8 mouse cellular contexts compared by ENCODE assay signal in the genomic region with DNA sequence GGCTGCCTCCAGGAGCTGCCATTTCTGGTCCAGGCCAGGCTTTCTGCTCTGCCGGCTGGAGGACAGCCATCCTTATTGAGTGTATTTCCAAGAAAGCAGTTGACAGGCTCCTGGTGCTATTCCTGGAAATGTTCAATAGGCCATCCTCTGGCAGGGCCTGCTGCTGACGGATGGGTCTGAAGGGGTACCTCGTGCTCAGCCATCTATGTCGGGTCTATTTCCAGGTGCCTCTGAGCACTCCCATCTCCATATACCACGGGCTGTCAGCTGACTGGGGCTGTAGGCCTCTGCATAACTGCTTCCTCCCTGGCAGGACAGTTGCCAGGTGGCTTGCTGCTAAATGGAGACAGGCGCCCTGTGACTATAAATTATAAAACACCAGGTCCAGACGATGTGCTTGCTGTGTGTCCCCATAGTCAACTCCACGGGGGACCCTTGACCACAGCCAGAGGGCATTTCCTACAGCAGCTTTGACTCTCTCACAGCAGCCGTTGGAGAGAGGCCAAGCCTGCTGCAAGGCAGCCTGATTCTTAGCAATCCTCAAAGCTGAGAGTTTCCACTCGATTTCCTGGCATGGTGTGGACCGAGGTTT.
DNase-seq lines count a peak whose midpoint lies in the region; ATAC-seq lines count a peak whose summit lies in the region.

No protein-coding gene starts in this region.

- ATAC-seq in embryonic facial prominence, embryonic 13.5 days (ENCODE audit: insufficient number of reproducible peaks, insufficient read depth, low FRiP score, low TSS enrichment, low read depth) = no peak
- no peak for ATAC-seq in midbrain, embryonic 14.5 days (ENCODE audit: low FRiP score, low TSS enrichment)
- peak; percentile 61 for ATAC-seq in stomach, embryonic 16.5 days (ENCODE audit: insufficient read depth, low FRiP score)

- intact Hi-C loops in left cerebral cortex, postnatal 4 days (cut with DNase I) = no loop called here

- H3K4me2 ChIP-seq in embryonic facial prominence, embryonic 13.5 days = no peak overlapping the region
- no peak overlapping the region for H3K4me2 ChIP-seq in midbrain, embryonic 14.5 days (ENCODE audit: low read length)
- H3K4me2 ChIP-seq in stomach, embryonic 16.5 days (ENCODE audit: low read depth, low read length) = peak overlapping the region; percentile 14; the same call in 1 of the 2 replicates

- WGBS in embryonic facial prominence, embryonic 13.5 days = 42% methylated on average over 11 of the region's 11 CpGs
- 43% methylated on average over 11 of the region's 11 CpGs for WGBS in midbrain, embryonic 14.5 days
- 26% methylated on average over 11 of the region's 11 CpGs for WGBS in stomach, embryonic 16.5 days

- H3K9me3 ChIP-seq in embryonic facial prominence, embryonic 13.5 days = no peaks in the 10 kb centered on the region
- H3K9me3 ChIP-seq in midbrain, embryonic 14.5 days (ENCODE audit: control insufficient read depth, low read length) = no peaks in the 10 kb centered on the region
- H3K9me3 ChIP-seq in stomach, embryonic 16.5 days (replicated peaks; ENCODE audit: control insufficient read depth, low read length) = no peaks in the 10 kb centered on the region

- no peaks in the 10 kb centered on the region for H3K27me3 ChIP-seq in embryonic facial prominence, embryonic 13.5 days
- no peaks in the 10 kb centered on the region for H3K27me3 ChIP-seq in midbrain, embryonic 14.5 days (ENCODE audit: control insufficient read depth, insufficient read depth, low read length)
- H3K27me3 ChIP-seq in stomach, embryonic 16.5 days (ENCODE audit: control insufficient read depth, insufficient read depth, low read length) = no peaks in the 10 kb centered on the region

- H3K9ac ChIP-seq in embryonic facial prominence, embryonic 13.5 days = no peak overlapping the region; the same call in 1 of the 2 replicates
- no peak overlapping the region for H3K9ac ChIP-seq in midbrain, embryonic 14.5 days (replicated peaks; ENCODE audit: low read length)
- no peak overlapping the region; the same call in 1 of the 2 replicates for H3K9ac ChIP-seq in stomach, embryonic 16.5 days (ENCODE audit: low read length)

- peak overlapping the region; percentile 23; the same call in 1 of the 2 replicates for H3K27ac ChIP-seq in embryonic facial prominence, embryonic 13.5 days
- peak overlapping the region; percentile 66 for H3K27ac ChIP-seq in midbrain, embryonic 14.5 days (replicated peaks; ENCODE audit: low read depth, low read length)
- peak overlapping the region; percentile 74 for H3K27ac ChIP-seq in stomach, embryonic 16.5 days (ENCODE audit: low read length)

- no peak overlapping the region for H3K4me3 ChIP-seq in embryonic facial prominence, embryonic 13.5 days
- H3K4me3 ChIP-seq in midbrain, embryonic 14.5 days (replicated peaks; ENCODE audit: low read depth, low read length) = no peak overlapping the region
- no peak overlapping the region for H3K4me3 ChIP-seq in stomach, embryonic 16.5 days (replicated peaks; ENCODE audit: low read length)

- no peaks in the 10 kb centered on the region for H3K36me3 ChIP-seq in embryonic facial prominence, embryonic 13.5 days
- no peaks in the 10 kb centered on the region for H3K36me3 ChIP-seq in midbrain, embryonic 14.5 days (ENCODE audit: control insufficient read depth, insufficient read depth, low read length)
- H3K36me3 ChIP-seq in stomach, embryonic 16.5 days (ENCODE audit: control insufficient read depth, insufficient read depth, low read length) = no peaks in the 10 kb centered on the region

- H3K4me1 ChIP-seq in embryonic facial prominence, embryonic 13.5 days = peaks cover 45% of the 10 kb centered on the region
- H3K4me1 ChIP-seq in midbrain, embryonic 14.5 days (ENCODE audit: control insufficient read depth, insufficient read depth, low read length) = peaks cover 32% of the 10 kb centered on the region
- peaks cover 54% of the 10 kb centered on the region for H3K4me1 ChIP-seq in stomach, embryonic 16.5 days (ENCODE audit: control insufficient read depth, insufficient read depth, low read length)

- peak; percentile 85 for DNase-seq in brain, adult 2 months (ENCODE audit: low read depth, low spot score)
- DNase-seq in heart, adult 9 months (ENCODE audit: low spot score in 2 of 2) = peak; percentile 91 to 92
- peak; percentile 78 for DNase-seq in kidney, adult 18-20 months
- peak; percentile 93 for DNase-seq in left cerebral cortex, postnatal 4 days
- peak; percentile 74 for DNase-seq in midbrain, embryonic 14.5 days
- DNase-seq in yolk sac, embryonic 10.5 days (ENCODE audit: low spot score) = no peak

Comparison
In these comparisons a context has a peak if more than half of its experiments do, and no peak if none do; other contexts are left out.
1. H3K27ac ChIP-seq: peak in every context shown above with its lines; median percentile 74 in stomach, embryonic 16.5 days; 66 in midbrain, embryonic 14.5 days; 23 in embryonic facial prominence, embryonic 13.5 days.